Mouse (Mus musculus) lung, postnatal 4 days (tissue): ENCODE results near the gene Rnf216.
A peak's percentile ranks its signal among the peaks of the same experiment; 100 is the strongest.
"Not testable (repeated sequence)": the region's sequence is repeated elsewhere in the genome, so short reads cannot be mapped to it uniquely, and the experiment has no call there.

ENCODE experiments used
- DNase-seq, 2 experiments: peaks; one replicate each; pipeline ENCODE4 v3.0.0; 2021

Rnf216 gene

GRCm38 (mm10) chr5:143112281-143113246 is at the start of gene Rnf216:
TSS of gene Rnf216 (minus strand) at chr5:143112994.
- DNase-seq = peak; percentile 95 to 96

- no peak for DNase-seq
Observed at GRCm38 (mm10) chr5:143155534-143155933, 42.7 kb upstream of the Rnf216 start.

GRCm38 (mm10) chr5:143153756-143154155 is 41.0 kb upstream of the Rnf216 start:
- DNase-seq = no peak

- no peak for DNase-seq
Observed at GRCm38 (mm10) chr5:143150044-143150443, 37.2 kb upstream of the Rnf216 start.

- DNase-seq = no peak
Observed at GRCm38 (mm10) chr5:143149536-143149935, 36.7 kb upstream of the Rnf216 start.

GRCm38 (mm10) chr5:143148661-143149060 is 35.9 kb upstream of the Rnf216 start:
- DNase-seq = no peak

- DNase-seq = no peak
Observed at GRCm38 (mm10) chr5:143147481-143147880, 34.7 kb upstream of the Rnf216 start, which contains the start of gene Olfr718-ps1. TSS of gene Olfr718-ps1 (minus strand) at chr5:143147581.

- DNase-seq = no peak
Observed at GRCm38 (mm10) chr5:143137580-143137979, 24.8 kb upstream of the Rnf216 start.

GRCm38 (mm10) chr5:143135042-143135441 is 22.2 kb upstream of the Rnf216 start:
- DNase-seq = no peak

GRCm38 (mm10) chr5:143134216-143135010 is 21.6 kb upstream of the Rnf216 start:
- DNase-seq = not testable (repeated sequence)

- DNase-seq = no peak
Observed at GRCm38 (mm10) chr5:143132935-143133514, 20.2 kb upstream of the Rnf216 start.

GRCm38 (mm10) chr5:143130342-143130741 is 17.5 kb upstream of the Rnf216 start:
- no peak for DNase-seq

- no peak for DNase-seq
Observed at GRCm38 (mm10) chr5:143129101-143129500, 16.3 kb upstream of the Rnf216 start.

GRCm38 (mm10) chr5:143127837-143128236 is 15.0 kb upstream of the Rnf216 start:
- no peak for DNase-seq

GRCm38 (mm10) chr5:143126908-143127307 is 14.1 kb upstream of the Rnf216 start:
- no peak for DNase-seq

- no peak for DNase-seq
Observed at GRCm38 (mm10) chr5:143126089-143126488, 13.3 kb upstream of the Rnf216 start.

GRCm38 (mm10) chr5:143125601-143126000 is 12.8 kb upstream of the Rnf216 start:
- DNase-seq = no peak

GRCm38 (mm10) chr5:143124805-143125378 is 12.1 kb upstream of the Rnf216 start:
- DNase-seq = no peak

- no peak for DNase-seq
Observed at GRCm38 (mm10) chr5:143122673-143123072, 9.9 kb upstream of the Rnf216 start.

- no peak for DNase-seq
Observed at GRCm38 (mm10) chr5:143122125-143122524, 9.3 kb upstream of the Rnf216 start.

- no peak for DNase-seq
Observed at GRCm38 (mm10) chr5:143106842-143107241, 6.0 kb downstream of the Rnf216 start.

- DNase-seq = no peak
Observed at GRCm38 (mm10) chr5:143103231-143103630, 9.6 kb downstream of the Rnf216 start.

GRCm38 (mm10) chr5:143101626-143102025 is 11.2 kb downstream of the Rnf216 start:
- no peak for DNase-seq
